Mouse (Mus musculus) heart, postnatal 0 days (tissue): ENCODE measurements around the gene Sdk2. TPM values are rescaled to one million over a fixed set of nuclear protein-coding genes. Genes with fewer than 3 reads are reported as not detected.

Experiments used
- ATAC-seq: fragments of 200-750 bp; cut with Nextera tagmentation; 2 replicates; pipeline ENCODE4 v1.8.0; 2017; ENCODE audit warnings: low read depth, moderate number of reproducible peaks, moderate library complexity; ENCODE audit not compliant: insufficient read depth
- DNase-seq: peaks from one replicate; pipeline ENCODE4 v3.0.0-alpha.2; 2016; ENCODE audit warnings: low spot score
- H3K27ac ChIP-seq: fragments of 300-500 bp; sonication (generic); 2 replicates; pipeline ENCODE4 v1.5.1; 2014; ENCODE audit warnings: low read depth, mild to moderate bottlenecking
- H3K27me3 ChIP-seq: fragments of 300-500 bp; sonication (generic); 2 replicates; pipeline ENCODE4 v1.6.1; 2014; ENCODE audit warnings: low read length, mixed read lengths; ENCODE audit not compliant: control insufficient read depth, insufficient read depth
- H3K36me3 ChIP-seq: fragments of 300-500 bp; sonication (generic); replicated peaks from 2 replicates; pipeline ENCODE4 v1.6.1; 2014; ENCODE audit warnings: low read length, mixed read lengths; ENCODE audit not compliant: control insufficient read depth, insufficient read depth
- H3K4me1 ChIP-seq: fragments of 300-500 bp; sonication (generic); 2 replicates; pipeline ENCODE4 v1.6.1; 2014; ENCODE audit warnings: antibody characterized with exemption; ENCODE audit not compliant: control insufficient read depth, insufficient read depth
- H3K4me2 ChIP-seq: fragments of 300-500 bp; sonication (generic); 2 replicates; pipeline ENCODE4 v1.6.1; 2014; ENCODE audit warnings: low read depth, mild to moderate bottlenecking, low read length, moderate library complexity
- H3K4me3 ChIP-seq: fragments of 300-500 bp; sonication (generic); 2 replicates; pipeline ENCODE4 v1.5.1; 2014; ENCODE audit warnings: low read depth, low read length
- H3K9ac ChIP-seq: fragments of 300-500 bp; sonication (generic); replicated peaks from 2 replicates; pipeline ENCODE4 v1.6.1; 2014; ENCODE audit warnings: low read depth, low read length, mixed read lengths
- H3K9me3 ChIP-seq: fragments of 300-500 bp; sonication (generic); replicated peaks from 2 replicates; pipeline ENCODE4 v1.6.1; 2016; ENCODE audit warnings: low read length; ENCODE audit not compliant: control insufficient read depth
- CTCF ChIP-seq: IDR thresholded peaks from 2 replicates; pipeline ENCODE4 v1.5.1; 2016; ENCODE audit warnings: antibody characterized with exemption, control low read depth, low read depth
- EP300 ChIP-seq: IDR thresholded peaks from 2 replicates; pipeline ENCODE4 v1.6.1; 2016; ENCODE audit warnings: antibody characterized with exemption, low read depth
- WGBS: fragments of 180-500 bp; shearing (Covaris S2); extraction: QIAGEN DNeasy Blood & Tissue Kit; methylation state at CpG from one replicate; pipeline ENCODE4 v1.1.7; 2014; 5-methylcytosine and 5-hydroxymethylcytosine counted together
- polyA plus RNA-seq: library from polyadenylated mRNA; unstranded; fragments of >200 nt; fragmentation: Nextera tagmentation; extraction: Ambion mirVana; gene quantifications from 2 replicates; pipeline ENCODE4 v1.2.1, GENCODE M21; 2015
- total RNA-seq: library from RNA; depleted of rRNA; stranded (reverse); fragments of >200 nt; gene quantifications from 2 replicates; pipeline ENCODE4 v1.2.3, GENCODE M21; 2014; ENCODE audit warnings: low replicate concordance

The Sdk2 gene
- total and polyA plus RNA-seq, 2 experiments from 2014 or later = 0.27 to 1.9 TPM

- ATAC-seq = no peak
- 81% methylated on average over 2 of the region's 2 CpGs for WGBS
- Histone ChIP-seq H3K27me3 (no peaks in the 10 kb centered on the region), H3K9me3 (peaks cover 60% of the 10 kb centered on the region), H3K4me3 (no peak overlapping the region), H3K4me1 (no peaks in the 10 kb centered on the region), H3K9ac (no peak overlapping the region), H3K27ac (no peak overlapping the region), H3K36me3 (no peaks in the 10 kb centered on the region), H3K4me2 (no peak overlapping the region)
- TF ChIP-seq CTCF = no peak
- no peak for TF ChIP-seq EP300
- DNase-seq = no peak
Observed at GRCm38 (mm10) chr11:113970026-113970425, 96.8 kb downstream of the Sdk2 start.

- TF ChIP-seq EP300 = no peak
- TF ChIP-seq CTCF = no peak
- Histone ChIP-seq H3K27me3 (no peaks in the 10 kb centered on the region), H3K4me2 (no peak overlapping the region), H3K4me3 (no peak overlapping the region), H3K27ac (no peak overlapping the region), H3K36me3 (no peaks in the 10 kb centered on the region), H3K9me3 (peaks cover 66% of the 10 kb centered on the region), H3K4me1 (no peaks in the 10 kb centered on the region), H3K9ac (no peak overlapping the region)
- 74% methylated on average over 1 of the region's 1 CpGs for WGBS
- DNase-seq = no peak
- no peak for ATAC-seq
Observed at GRCm38 (mm10) chr11:113965214-113965613, 101.6 kb downstream of the Sdk2 start.

- no peak for TF ChIP-seq EP300
- no peak for TF ChIP-seq CTCF
- Histone ChIP-seq H3K27me3 (no peaks in the 10 kb centered on the region), H3K4me3 (no peak overlapping the region), H3K9ac (no peak overlapping the region), H3K9me3 (peaks cover 42% of the 10 kb centered on the region), H3K4me1 (no peaks in the 10 kb centered on the region), H3K4me2 (no peak overlapping the region), H3K27ac (no peak overlapping the region), H3K36me3 (no peaks in the 10 kb centered on the region)
- no peak for ATAC-seq
- WGBS = 90% methylated on average over 3 of the region's 3 CpGs
- no peak for DNase-seq
Observed at GRCm38 (mm10) chr11:113962751-113963150, 104.1 kb downstream of the Sdk2 start.

- DNase-seq (no peak), ATAC-seq (no peak)
- WGBS = 80% methylated on average over 15 of the region's 15 CpGs
- TF ChIP-seq EP300 (no peak), CTCF (no peak)
- no peaks in the 10 kb centered on the region for H3K27me3 ChIP-seq
- H3K9ac ChIP-seq = no peak overlapping the region
- no peaks in the 10 kb centered on the region for H3K9me3 ChIP-seq
- H3K4me3 ChIP-seq = no peak overlapping the region
- no peaks in the 10 kb centered on the region for H3K4me1 ChIP-seq
- H3K27ac ChIP-seq = no peak overlapping the region
- no peaks in the 10 kb centered on the region for H3K36me3 ChIP-seq
- H3K4me2 ChIP-seq = no peak overlapping the region
Observed at GRCm38 (mm10) chr11:113951616-113951988, 115.2 kb downstream of the Sdk2 start.

GRCm38 (mm10) chr11:113950904-113951615, 115.8 kb downstream of the Sdk2 start:
- TF ChIP-seq CTCF (no peak), EP300 (no peak)
- Histone ChIP-seq H3K27ac (no peak overlapping the region), H3K9ac (no peak overlapping the region), H3K27me3 (no peaks in the 10 kb centered on the region), H3K36me3 (no peaks in the 10 kb centered on the region), H3K9me3 (no peaks in the 10 kb centered on the region), H3K4me1 (no peaks in the 10 kb centered on the region), H3K4me3 (no peak overlapping the region), H3K4me2 (no peak overlapping the region)
- WGBS = 82% methylated on average over 7 of the region's 7 CpGs
- ATAC-seq (no peak), DNase-seq (no peak)

GRCm38 (mm10) chr11:113948676-113949075, 118.2 kb downstream of the Sdk2 start:
- H3K36me3 ChIP-seq = no peaks in the 10 kb centered on the region
- H3K27me3 ChIP-seq = no peaks in the 10 kb centered on the region
- DNase-seq = no peak
- no peaks in the 10 kb centered on the region for H3K4me1 ChIP-seq
- no peak overlapping the region for H3K27ac ChIP-seq
- ATAC-seq = no peak
- H3K9ac ChIP-seq = no peak overlapping the region
- no peak overlapping the region for H3K4me2 ChIP-seq
- H3K4me3 ChIP-seq = no peak overlapping the region
- WGBS = 86% methylated on average over 8 of the region's 8 CpGs
- no peak for TF ChIP-seq CTCF
- no peak for TF ChIP-seq EP300
- no peaks in the 10 kb centered on the region for H3K9me3 ChIP-seq
